Mouse (Mus musculus) midbrain, embryonic 14.5 days (tissue): ENCODE results near the gene Gm10570. TPM values are rescaled to one million over a fixed set of nuclear protein-coding genes. Genes with fewer than 3 reads are reported as not detected.

Experiments
- polyA plus RNA-seq: library from polyadenylated mRNA; unstranded; fragments of >200 nt; fragmentation: Nextera tagmentation; extraction: Ambion mirVana; gene quantifications from 2 replicates; pipeline ENCODE4 v1.2.1, GENCODE M21; 2014

Gm10570 gene
- polyA plus RNA-seq, 1 experiment from 2014 or later: not detected

Other genes with a start within 250 kb of the Gm10570 start
- 68.8 and 71.6 TPM in 2 replicates for gene Pef1, start 206.1 kb downstream of the Gm10570 start, polyA plus RNA-seq
- gene Hcrtr1, start 169.3 kb downstream of the Gm10570 start, polyA plus RNA-seq: 1.6 TPM in 2 replicates
- 1.2 and 1.7 TPM in 2 replicates for gene Tinagl1, start 133.6 kb downstream of the Gm10570 start, polyA plus RNA-seq
- not detected in 2 replicates for gene Gm853, start 86.3 kb downstream of the Gm10570 start, polyA plus RNA-seq
- gene Serinc2, start 29.5 kb downstream of the Gm10570 start, polyA plus RNA-seq: 49.2 and 52.1 TPM in 2 replicates
- 170 and 260 TPM in 2 replicates for gene Fabp3, start 79 bp downstream of the Gm10570 start, polyA plus RNA-seq
- 98.7 and 101 TPM in 2 replicates for gene Zcchc17, start 51.3 kb upstream of the Gm10570 start, polyA plus RNA-seq
- 98.8 and 113 TPM in 2 replicates for gene Snrnp40, start 51.5 kb upstream of the Gm10570 start, polyA plus RNA-seq